Mouse (Mus musculus): ENCODE results near the gene Rap1gap. TPM values are rescaled to one million over a fixed set of nuclear protein-coding genes. Genes with fewer than 3 reads are reported as not detected.
A peak's percentile ranks its signal among the peaks of the same experiment; 100 is the strongest.

The Rap1gap gene
- total and polyA plus RNA-seq, 3 experiments = 7.7 to 42.6 TPM; not detected in 1

GRCm38 (mm10) chr4:137743791-137744190, 79.3 kb downstream of the Rap1gap start:
- Histone ChIP-seq H3K79me2 (ENCODE audit: control insufficient read depth, insufficient read depth, low read length, poor library complexity) (no peaks in the 10 kb centered on the region), H3K27ac (ENCODE audit: control insufficient read depth, low read depth, low read length) (no peak overlapping the region), H3K36me3 (ENCODE audit: control insufficient read depth in 1 of 2, insufficient read depth in 2 of 2, low read length in 2 of 2) (peaks cover 0 to 7% of the 10 kb centered on the region in 2 experiments; a peak in 2 of 4 replicates), H3K9ac (ENCODE audit: control insufficient read depth, low read depth, low read length, poor library complexity, severe bottlenecking) (no peak overlapping the region), H3K9me3 (replicated peaks; ENCODE audit: insufficient read depth, low read length) (no peaks in the 10 kb centered on the region), H3K27me3 (ENCODE audit: control insufficient read depth in 1 of 2, insufficient read depth in 2 of 2, low read length in 2 of 2) (no peaks in the 10 kb centered on the region), H3K4me3 (ENCODE audit: control insufficient read depth in 1 of 2, insufficient read depth in 1 of 2, low read depth in 2 of 2, low read length in 2 of 2) (no peak overlapping the region), H3K4me1 (ENCODE audit: control insufficient read depth in 1 of 2, insufficient read depth in 2 of 2, low read length in 2 of 2) (peaks cover 6 to 18% of the 10 kb centered on the region in 2 experiments)
- DNase-seq (ENCODE audit: low read depth, low spot score) = no peak
- TF ChIP-seq ZMIZ1 (IDR thresholded peaks at IDR 0.05; ENCODE audit: low read depth, low read length) (no peak), MYC (IDR thresholded peaks at IDR 0.05; ENCODE audit: low read depth, low read length) (no peak), USF2 (IDR thresholded peaks at IDR 0.05; ENCODE audit: borderline replicate concordance in 1 of 2, insufficient read depth in 1 of 2, low read depth in 1 of 2, low read length in 2 of 2) (no peak), CTCF (IDR thresholded peaks at IDR 0.05 in 2 of 3, conservative IDR thresholded peaks at IDR 0.05 in 1 of 3; ENCODE audit: control insufficient read depth in 1 of 3, insufficient read depth in 1 of 3, low read depth in 2 of 3, low read length in 3 of 3, poor library complexity in 1 of 3, severe bottlenecking in 1 of 3) (no peak)

- TF ChIP-seq MYC (IDR thresholded peaks at IDR 0.05; ENCODE audit: low read depth, low read length) (no peak), JUND (IDR thresholded peaks at IDR 0.05; ENCODE audit: low read depth, low read length) (no peak), SMC3 (IDR thresholded peaks at IDR 0.05; ENCODE audit: low read depth, low read length) (peak; percentile 69), GATA1 (IDR thresholded peaks at IDR 0.05; ENCODE audit: low read depth, low read length) (no peak), RAD21 (IDR thresholded peaks at IDR 0.05; ENCODE audit: low read depth, low read length) (peak; percentile 33), ELF1 (IDR thresholded peaks at IDR 0.05; ENCODE audit: low read depth, low read length) (no peak), ZC3H11A (IDR thresholded peaks at IDR 0.05; ENCODE audit: low read depth, low read length) (peak; percentile 20; the same call in 1 of the 2 replicates), HCFC1 (IDR thresholded peaks at IDR 0.05; ENCODE audit: low read depth, low read length) (no peak), CTCF (IDR thresholded peaks at IDR 0.05 in 2 of 3, conservative IDR thresholded peaks at IDR 0.05 in 1 of 3; ENCODE audit: control insufficient read depth in 1 of 3, insufficient read depth in 1 of 3, low read depth in 2 of 3, low read length in 3 of 3, poor library complexity in 1 of 3, severe bottlenecking in 1 of 3) (peak; percentile 75 to 87 (median 85))
- Histone ChIP-seq H3K9ac (ENCODE audit: control insufficient read depth, low read depth, low read length, poor library complexity, severe bottlenecking) (no peak overlapping the region), H3K4me1 (ENCODE audit: control insufficient read depth in 1 of 2, insufficient read depth in 2 of 2, low read length in 2 of 2) (peaks cover 6 to 16% of the 10 kb centered on the region in 2 experiments), H3K9me3 (replicated peaks; ENCODE audit: insufficient read depth, low read length) (no peaks in the 10 kb centered on the region), H3K4me3 (ENCODE audit: control insufficient read depth in 1 of 2, insufficient read depth in 1 of 2, low read depth in 2 of 2, low read length in 2 of 2) (no peak overlapping the region), H3K79me2 (ENCODE audit: control insufficient read depth, insufficient read depth, low read length, poor library complexity) (no peaks in the 10 kb centered on the region), H3K36me3 (ENCODE audit: control insufficient read depth in 1 of 2, insufficient read depth in 2 of 2, low read length in 2 of 2) (peaks cover 0 to 7% of the 10 kb centered on the region in 2 experiments; a peak in 2 of 4 replicates), H3K27me3 (ENCODE audit: control insufficient read depth in 1 of 2, insufficient read depth in 2 of 2, low read length in 2 of 2) (no peaks in the 10 kb centered on the region), H3K27ac (ENCODE audit: control insufficient read depth, low read depth, low read length) (no peak overlapping the region)
- DNase-seq (ENCODE audit: low read depth, low spot score) = peak; percentile 59
Observed at GRCm38 (mm10) chr4:137744433-137744918, 80.0 kb downstream of the Rap1gap start.

GRCm38 (mm10) chr4:137747091-137747490, 82.6 kb downstream of the Rap1gap start:
- H3K9me3 ChIP-seq (replicated peaks; ENCODE audit: insufficient read depth, low read length) = no peaks in the 10 kb centered on the region
- H3K27me3 ChIP-seq (ENCODE audit: control insufficient read depth in 1 of 2, insufficient read depth in 2 of 2, low read length in 2 of 2) = no peaks in the 10 kb centered on the region
- no peak overlapping the region for H3K4me3 ChIP-seq (ENCODE audit: control insufficient read depth in 1 of 2, insufficient read depth in 1 of 2, low read depth in 2 of 2, low read length in 2 of 2)
- H3K79me2 ChIP-seq (ENCODE audit: control insufficient read depth, insufficient read depth, low read length, poor library complexity) = no peaks in the 10 kb centered on the region
- no peak overlapping the region for H3K27ac ChIP-seq (ENCODE audit: control insufficient read depth, low read depth, low read length)
- TF ChIP-seq HCFC1 (IDR thresholded peaks at IDR 0.05; ENCODE audit: low read depth, low read length) (no peak), MYB (IDR thresholded peaks at IDR 0.05; ENCODE audit: low read depth, low read length) (no peak), POLR2AphosphoS5 (IDR thresholded peaks at IDR 0.05; ENCODE audit: borderline replicate concordance, low read depth, low read length) (no peak), TCF12 (IDR thresholded peaks at IDR 0.05; ENCODE audit: low read depth, low read length) (no peak), USF1 (IDR thresholded peaks at IDR 0.05; ENCODE audit: low read depth, low read length) (no peak), MEF2A (IDR thresholded peaks at IDR 0.05; ENCODE audit: extremely low read depth, insufficient replicate concordance, low read depth, low read length, poor library complexity, severe bottlenecking) (no peak)
- peaks cover 0 to 7% of the 10 kb centered on the region in 2 experiments; a peak in 2 of 4 replicates for H3K4me1 ChIP-seq (ENCODE audit: control insufficient read depth in 1 of 2, insufficient read depth in 2 of 2, low read length in 2 of 2)
- H3K36me3 ChIP-seq (ENCODE audit: control insufficient read depth in 1 of 2, insufficient read depth in 2 of 2, low read length in 2 of 2) = peaks cover 0 to 2% of the 10 kb centered on the region in 2 experiments; a peak in 1 of 4 replicates
- H3K9ac ChIP-seq (ENCODE audit: control insufficient read depth, low read depth, low read length, poor library complexity, severe bottlenecking) = no peak overlapping the region
- DNase-seq (ENCODE audit: low read depth, low spot score) = no peak

Data from MEL (cell line).